Mouse (Mus musculus): Measurements from ENCODE around the gene Tmem184a.

The Tmem184a gene

DNA sequence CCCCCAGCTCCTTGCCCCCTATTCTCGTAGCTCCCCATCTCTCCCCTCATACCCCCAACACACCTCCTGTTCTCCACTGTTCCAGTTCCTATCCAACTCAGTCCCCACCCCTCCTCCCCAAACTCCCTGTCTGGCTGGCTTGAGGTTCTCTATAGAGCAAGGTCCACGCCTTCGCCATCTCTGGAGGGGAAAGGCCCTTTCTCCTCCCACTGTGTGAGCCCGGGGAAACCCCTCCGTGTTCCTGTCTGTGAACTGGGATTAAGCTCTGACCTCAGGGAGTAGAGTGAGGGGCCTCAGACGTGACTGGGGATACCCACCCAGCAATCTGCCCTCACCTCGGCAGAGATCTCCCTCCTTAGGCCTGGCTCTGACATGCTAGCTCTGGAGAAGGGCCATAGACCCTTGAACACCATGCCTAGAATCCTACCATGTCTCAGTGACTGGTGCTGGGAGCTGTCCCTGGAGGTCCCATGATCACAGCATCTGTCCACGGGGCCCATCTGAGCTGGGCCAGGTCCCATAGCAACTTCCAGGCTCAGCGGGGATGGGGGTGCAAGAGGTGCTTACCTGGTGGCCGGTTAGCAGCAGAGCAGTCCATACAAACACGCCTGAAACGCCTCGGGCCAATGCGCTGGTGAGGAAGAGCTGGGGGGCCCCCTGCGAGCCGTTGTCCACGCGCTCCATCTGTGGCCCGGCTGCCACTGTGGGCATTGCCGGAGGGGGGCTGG lies 7.2 kb downstream of the Tmem184a start:
- no peak for DNase-seq

- DNase-seq = peak in 1 of 2 experiments; percentile 68
Observed at GRCm38 (mm10) chr5:139811677-139812397, 7.9 kb downstream of the Tmem184a start.

DNA sequence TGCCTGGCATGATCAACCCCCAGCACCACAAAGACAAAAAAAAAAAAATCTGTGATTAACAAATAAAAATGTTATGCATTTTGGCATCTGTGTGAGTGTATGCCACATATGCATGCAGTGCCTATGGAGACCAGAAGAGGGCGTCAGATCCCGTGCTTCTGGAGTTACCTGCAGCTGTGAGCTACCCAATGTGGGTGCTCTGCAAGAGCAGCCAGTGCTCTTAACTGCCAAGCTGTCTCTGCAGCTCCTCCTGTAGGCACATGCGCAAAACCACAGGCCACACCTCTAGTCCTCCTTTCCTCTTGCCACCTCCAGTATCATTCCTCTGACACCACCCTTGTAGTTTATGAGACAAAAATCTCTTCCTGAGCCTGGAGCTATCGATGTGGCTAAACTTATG lies 10.3 kb downstream of the Tmem184a start:
- no peak for DNase-seq

DNA sequence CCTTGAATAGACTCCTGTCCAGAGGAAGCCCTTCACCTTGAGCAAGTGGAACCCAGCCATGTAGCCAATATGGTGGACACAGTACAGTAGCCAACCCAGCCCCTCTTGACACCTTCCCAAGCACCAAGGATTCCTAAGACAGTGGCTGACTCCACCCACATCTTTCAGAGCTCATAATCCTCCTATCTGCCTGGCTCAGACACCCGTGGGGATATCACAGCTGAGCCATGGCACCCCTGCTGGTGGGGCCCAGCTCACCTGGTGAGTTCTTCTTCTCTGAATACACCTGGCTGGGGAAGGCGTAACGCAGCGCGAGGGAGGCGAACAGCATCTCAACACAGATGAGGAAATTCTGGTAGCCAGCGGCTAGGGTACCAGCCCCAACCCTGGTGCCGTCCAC lies 13.8 kb downstream of the Tmem184a start:
- DNase-seq = no peak

GRCm38 (mm10) chr5:139804573-139805111 lies 15.1 kb downstream of the Tmem184a start:
- no peak for DNase-seq

DNA sequence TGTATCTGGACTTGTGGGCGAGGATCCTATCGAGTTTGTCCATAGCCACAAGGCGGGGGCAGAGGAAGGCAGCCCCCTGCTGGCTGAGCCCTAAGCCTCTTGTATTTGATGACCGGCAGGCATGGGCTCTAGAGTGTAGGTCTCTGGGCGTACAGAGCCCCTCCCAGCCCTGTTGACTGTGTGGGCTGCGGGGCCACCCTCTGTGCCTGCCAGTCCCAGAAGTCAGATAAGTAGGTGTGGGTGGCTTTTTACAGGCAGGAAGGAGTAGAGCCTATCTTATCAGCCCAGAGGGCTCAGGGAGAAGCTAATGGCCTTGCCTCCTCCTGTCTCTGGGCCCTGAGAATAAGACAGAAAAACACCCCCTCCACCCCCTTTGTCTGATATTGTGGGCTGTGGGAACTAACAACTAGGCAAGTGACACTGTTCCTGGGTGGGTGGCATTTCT lies 15.6 kb downstream of the Tmem184a start:
- no peak for DNase-seq

GRCm38 (mm10) chr5:139803601-139804102 lies 16.1 kb downstream of the Tmem184a start:
- DNase-seq = peak; percentile 84 to 92

DNA sequence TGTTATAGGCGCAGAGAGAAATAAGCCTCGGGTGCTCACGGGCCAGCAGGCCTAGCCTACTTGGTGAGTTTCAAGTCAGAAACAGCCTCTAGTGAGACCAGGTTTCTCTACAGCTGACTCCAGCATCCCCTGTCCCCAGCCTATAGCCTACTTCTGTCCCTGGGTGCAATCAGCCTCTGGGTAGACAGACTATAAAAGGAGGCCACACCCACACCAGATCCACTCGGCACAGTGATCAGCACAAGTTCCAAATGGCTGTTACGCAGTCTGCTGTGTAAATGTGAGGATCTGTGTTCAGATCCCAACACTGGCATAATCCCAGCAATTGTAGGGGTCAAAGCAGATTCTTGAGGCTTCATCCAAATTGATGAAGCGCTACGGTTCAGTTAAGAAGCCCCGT lies 16.6 kb downstream of the Tmem184a start:
- DNase-seq = no peak

GRCm38 (mm10) chr5:139801880-139802279 lies 17.8 kb downstream of the Tmem184a start:
- no peak for DNase-seq

- no peak for DNase-seq
Observed at GRCm38 (mm10) chr5:139801231-139801630, 18.5 kb downstream of the Tmem184a start.

DNA sequence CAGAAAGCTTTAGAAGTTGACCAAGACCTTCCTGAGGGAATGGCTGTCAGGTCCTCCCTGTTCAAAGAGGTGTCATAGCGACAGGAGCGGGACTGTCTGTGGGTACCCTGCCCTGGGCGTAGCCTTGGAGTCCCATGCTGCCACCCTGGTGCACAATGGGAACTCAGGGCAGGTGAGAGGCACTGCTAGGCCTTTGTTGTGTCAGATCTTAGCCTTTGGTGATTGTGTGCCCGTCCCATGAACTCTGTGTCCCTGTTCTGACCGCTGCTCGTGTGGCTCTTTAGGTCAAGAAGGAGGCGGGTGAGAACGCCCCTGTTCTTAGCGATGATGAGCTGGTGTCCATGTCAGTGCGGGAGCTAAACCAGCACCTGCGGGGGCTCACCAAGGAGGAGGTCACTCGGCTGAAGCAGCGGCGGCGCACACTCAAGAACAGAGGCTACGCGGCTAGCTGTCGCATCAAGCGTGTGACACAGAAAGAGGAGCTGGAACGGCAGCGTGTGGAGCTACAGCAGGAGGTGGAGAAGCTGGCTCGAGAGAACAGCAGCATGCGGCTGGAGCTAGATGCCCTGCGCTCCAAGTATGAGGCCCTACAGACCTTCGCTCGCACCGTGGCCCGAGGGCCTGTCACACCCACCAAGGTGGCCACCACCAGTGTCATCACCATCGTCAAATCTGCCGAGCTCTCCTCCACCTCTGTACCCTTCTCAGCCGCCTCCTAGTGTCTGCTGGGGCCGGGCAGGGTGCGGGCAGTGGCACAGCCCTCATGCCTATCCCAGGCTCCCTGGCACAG lies 19.7 kb downstream of the Tmem184a start:
- no peak for DNase-seq

DNA sequence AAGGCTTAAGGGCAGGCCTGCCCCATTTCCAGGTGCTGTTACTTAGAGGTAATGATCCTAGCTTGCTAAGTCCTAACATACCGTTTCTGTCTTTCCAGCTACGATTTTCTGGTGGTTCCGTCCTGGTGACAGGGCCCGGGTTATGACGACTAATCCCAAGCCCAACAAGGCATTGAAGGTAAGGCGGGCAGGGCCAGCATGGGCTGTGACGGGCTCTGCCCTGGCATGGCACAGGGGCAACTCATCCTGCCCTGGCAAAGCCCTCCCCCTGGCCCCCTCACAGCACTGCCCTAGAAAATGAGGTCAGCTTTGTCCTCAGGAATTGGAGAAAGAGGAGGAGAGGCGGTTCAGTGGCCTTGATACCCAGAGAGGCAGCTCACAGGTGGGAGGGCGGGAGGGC lies 20.7 kb downstream of the Tmem184a start:
- DNase-seq = no peak

DNA sequence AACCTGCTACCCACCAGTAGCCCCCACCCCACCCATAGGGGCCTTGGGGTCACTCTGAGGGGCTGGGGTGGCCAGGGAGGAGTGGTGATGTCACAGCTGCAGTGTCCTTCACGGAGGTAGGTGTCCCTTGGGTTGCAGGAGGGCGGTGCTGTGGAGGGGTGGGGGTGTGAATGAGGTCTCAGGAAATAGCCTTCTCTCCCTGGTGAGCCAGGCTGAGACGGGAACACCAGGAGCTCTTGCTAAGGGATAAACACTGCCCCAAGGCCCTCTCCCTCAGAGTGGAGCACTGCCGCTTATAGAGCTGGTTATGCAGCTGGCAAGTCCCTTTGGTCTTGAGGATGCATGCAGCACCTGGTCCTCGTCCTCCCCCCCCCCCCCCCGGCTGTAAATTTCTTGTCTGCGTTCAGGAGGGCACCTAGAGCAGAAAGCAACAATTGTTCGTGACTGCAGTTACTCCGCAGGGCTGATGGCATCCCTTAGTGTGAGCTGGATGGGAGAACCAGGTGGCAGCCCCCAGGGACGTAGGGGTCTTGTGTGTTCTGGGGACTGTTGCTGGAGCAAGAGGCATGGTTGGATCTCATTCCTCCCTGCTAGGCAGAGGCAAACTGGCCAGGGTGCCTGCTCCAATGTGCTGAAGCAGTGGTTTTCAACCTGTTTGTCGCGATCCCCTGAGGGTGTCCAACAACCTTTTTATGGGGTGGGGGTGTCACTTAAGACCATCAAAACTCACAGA lies 21.4 kb downstream of the Tmem184a start:
- DNase-seq = no peak

- peak; percentile 89 to 90 for DNase-seq
Observed at GRCm38 (mm10) chr5:139797473-139798167, 22.1 kb downstream of the Tmem184a start.

DNA sequence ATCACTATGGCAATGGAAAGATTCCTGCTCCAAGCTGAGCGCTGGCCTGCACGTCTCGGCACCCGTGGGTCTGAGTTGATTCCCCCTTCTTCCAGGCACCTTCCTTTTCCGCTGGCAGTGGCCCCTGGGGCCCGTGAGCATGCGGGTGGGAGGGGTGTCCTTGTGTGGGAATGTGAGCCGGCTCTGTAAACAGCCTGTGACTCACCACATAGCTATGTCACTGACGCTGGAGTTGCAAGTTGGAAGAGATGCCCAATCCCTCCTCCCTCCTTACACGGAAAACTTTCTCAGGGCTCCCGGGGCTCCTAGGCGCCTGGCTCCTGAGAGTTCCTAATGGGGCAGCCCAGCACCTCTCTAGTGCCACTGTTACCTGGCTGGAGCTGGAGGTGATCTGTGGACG lies 22.8 kb downstream of the Tmem184a start:
- peak; percentile 88 to 94 for DNase-seq

DNA sequence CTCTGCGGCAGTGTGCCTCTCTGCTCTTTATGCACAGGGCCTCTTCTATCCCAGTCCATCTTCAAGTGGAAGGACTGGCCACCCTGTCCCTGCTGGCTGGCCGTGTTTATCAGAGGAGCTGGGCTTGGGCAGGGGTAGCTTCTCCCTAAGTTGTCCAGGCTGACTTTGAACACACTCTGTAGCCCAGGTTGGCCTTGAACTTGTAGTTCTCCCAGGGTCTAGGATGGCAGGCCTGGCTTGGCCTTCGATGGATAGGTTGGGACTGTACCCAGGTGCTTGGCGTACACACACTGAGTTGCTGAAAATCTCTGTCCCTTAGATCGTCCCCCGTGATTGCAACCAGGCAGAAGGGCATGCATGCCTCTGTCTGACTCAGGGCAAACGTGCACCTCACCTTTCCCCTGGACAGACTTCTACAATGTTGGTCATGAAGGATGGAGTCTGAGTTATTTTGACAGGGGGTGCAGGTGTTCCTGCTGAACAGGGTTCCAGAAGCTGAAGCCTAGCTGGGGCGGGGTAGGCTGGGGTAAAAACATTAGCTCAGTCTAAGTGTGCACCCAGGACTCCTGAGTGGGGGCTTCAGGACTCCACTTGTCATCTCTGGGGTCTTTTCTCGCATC lies 23.6 kb downstream of the Tmem184a start:
- DNase-seq = no peak

DNA sequence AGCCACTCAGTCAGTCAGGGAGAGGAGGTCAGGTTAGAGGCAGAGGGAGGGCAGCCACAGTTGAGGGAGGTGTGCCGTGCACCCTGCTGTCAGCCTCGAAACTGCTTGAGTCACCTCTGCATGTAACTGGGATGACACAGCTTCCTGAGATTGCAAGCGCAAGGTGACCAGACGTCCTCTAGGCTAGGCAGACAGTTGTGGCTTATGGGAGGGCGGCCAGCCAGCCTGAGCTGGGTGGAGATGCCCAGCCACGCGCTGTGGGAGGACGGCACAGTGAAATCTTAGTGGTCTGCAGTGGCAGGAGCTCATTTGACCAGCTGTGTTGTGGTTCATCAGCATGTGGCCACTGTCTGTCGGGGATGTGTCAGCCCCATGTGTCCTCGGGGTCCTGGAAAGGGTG lies 24.8 kb downstream of the Tmem184a start:
- no peak for DNase-seq

DNA sequence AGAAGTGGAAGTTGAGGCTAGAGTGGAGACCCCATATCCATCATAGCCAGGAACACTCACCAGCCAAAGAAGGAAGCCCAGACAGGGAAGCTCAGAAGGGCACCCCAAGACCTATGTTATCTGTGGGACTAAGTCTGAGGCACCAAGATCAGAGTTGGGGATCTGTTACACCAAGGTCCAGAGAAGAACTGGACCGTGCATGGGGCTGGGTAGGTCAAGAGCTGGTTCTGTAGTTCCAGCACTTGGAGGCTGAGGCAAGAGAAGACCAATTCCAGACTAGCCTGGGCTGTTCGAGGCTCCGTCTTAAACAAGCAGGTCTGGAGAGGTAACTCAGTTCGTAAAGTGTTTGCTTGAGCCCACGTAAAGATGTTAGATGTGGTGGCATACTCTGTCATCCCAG lies 25.6 kb downstream of the Tmem184a start:
- no peak for DNase-seq

GRCm38 (mm10) chr5:139793338-139794089 lies 26.2 kb downstream of the Tmem184a start:
- peak; percentile 75 to 80 for DNase-seq

- no peak for DNase-seq
Observed at GRCm38 (mm10) chr5:139792966-139793337, 26.8 kb downstream of the Tmem184a start.

Measured in kidney, adult 8-10 months (tissue).